ENCODE assay signal across 22 mouse cellular contexts in genomic region chr1:155693443-155693842, GRCm38 (mm10). TPM values are rescaled to one million over a fixed set of nuclear protein-coding genes. Genes with fewer than 3 reads are reported as not detected.
DNase-seq lines count a peak whose midpoint lies in the region; ATAC-seq and TF ChIP-seq lines count a peak whose summit lies in the region.
"Had no signal": no experiment of that assay in that cellular context is flagged by ENCODE, and none has a peak within 500 bp of the region (broad histone marks: within the 10 kb centered on the region; RNA-seq: fewer than 3 reads in every experiment).

No protein-coding gene starts in this region.

- H3K27me3 ChIP-seq in limb, embryonic 13.5 days, result peaks cover 3% of the 10 kb centered on the region; the same call in 1 of the 2 replicates
- H3K27me3 ChIP-seq in lung, postnatal 0 days (replicated peaks; ENCODE audit: insufficient read depth, low read length), result no peaks in the 10 kb centered on the region
- no peaks in the 10 kb centered on the region for H3K27me3 ChIP-seq in neural tube, embryonic 14.5 days (ENCODE audit: control insufficient read depth, insufficient read depth, low read length)
- H3K27me3 ChIP-seq: hindbrain, embryonic 12.5 days; limb, embryonic 15.5 days; liver, embryonic 15.5 days had no signal

- H3K4me1 ChIP-seq in limb, embryonic 13.5 days, result peaks cover 25% of the 10 kb centered on the region
- H3K4me1 ChIP-seq in lung, postnatal 0 days (ENCODE audit: insufficient read depth, low read depth, low read length), result no peaks in the 10 kb centered on the region
- H3K4me1 ChIP-seq in neural tube, embryonic 14.5 days (ENCODE audit: control insufficient read depth, insufficient read depth, low read length), result 0 out of 2 replicates have a peak, but pooled peaks cover 3% of the 10 kb centered on the region
- H3K4me1 ChIP-seq: embryonic facial prominence, embryonic 10.5 days; heart, embryonic 10.5 days; liver, embryonic 15.5 days; megakaryocyte, embryonic 14.5 days had no signal

- no peak overlapping the region for H3K4me3 ChIP-seq in limb, embryonic 13.5 days
- H3K4me3 ChIP-seq in lung, postnatal 0 days (ENCODE audit: low read depth, low read length), result no peak overlapping the region
- no peak overlapping the region for H3K4me3 ChIP-seq in neural tube, embryonic 14.5 days (ENCODE audit: low read depth, low read length)
- H3K4me3 ChIP-seq: embryonic facial prominence, embryonic 10.5 days; heart, embryonic 10.5 days; hindbrain, embryonic 12.5 days; limb, embryonic 15.5 days; liver, embryonic 15.5 days; megakaryocyte, embryonic 14.5 days had no signal

- no peak overlapping the region for H3K27ac ChIP-seq in limb, embryonic 13.5 days
- no peak overlapping the region; the same call in 1 of the 2 replicates for H3K27ac ChIP-seq in lung, postnatal 0 days (ENCODE audit: low read length)
- H3K27ac ChIP-seq in neural tube, embryonic 14.5 days (ENCODE audit: low read depth, low read length), result no peak overlapping the region
- H3K27ac ChIP-seq: embryonic facial prominence, embryonic 10.5 days; heart, embryonic 10.5 days; hindbrain, embryonic 12.5 days; limb, embryonic 15.5 days; liver, embryonic 15.5 days had no signal

- peak; percentile 76; the same call in 1 of the 2 replicates for ATAC-seq in limb, embryonic 13.5 days (ENCODE audit: low FRiP score, low read depth)
- ATAC-seq in lung, postnatal 0 days, result peak; percentile 78
- ATAC-seq in neural tube, embryonic 14.5 days (ENCODE audit: low read depth), result peak; percentile 68

- WGBS in limb, embryonic 13.5 days, result 13% methylated on average over 5 of the region's 5 CpGs
- WGBS in lung, postnatal 0 days, result 38% methylated on average over 5 of the region's 5 CpGs
- 23% methylated on average over 5 of the region's 5 CpGs for WGBS in neural tube, embryonic 14.5 days

- H3K4me2 ChIP-seq in limb, embryonic 13.5 days (replicated peaks), result no peak overlapping the region
- H3K4me2 ChIP-seq in lung, postnatal 0 days (replicated peaks; ENCODE audit: low read depth, low read length), result peak overlapping the region; percentile 25; the same call in 1 of the 2 replicates
- no peak overlapping the region for H3K4me2 ChIP-seq in neural tube, embryonic 14.5 days (ENCODE audit: low read depth, low read length)
- H3K4me2 ChIP-seq: hindbrain, embryonic 12.5 days; limb, embryonic 15.5 days; liver, embryonic 15.5 days had no signal

- H3K36me3 ChIP-seq in limb, embryonic 13.5 days, result no peaks in the 10 kb centered on the region
- no peaks in the 10 kb centered on the region for H3K36me3 ChIP-seq in lung, postnatal 0 days (ENCODE audit: insufficient read depth, low read length)
- H3K36me3 ChIP-seq in neural tube, embryonic 14.5 days (ENCODE audit: control insufficient read depth, insufficient read depth, low read length), result no peaks in the 10 kb centered on the region
- H3K36me3 ChIP-seq: embryonic facial prominence, embryonic 10.5 days; heart, embryonic 10.5 days; hindbrain, embryonic 12.5 days; limb, embryonic 15.5 days; liver, embryonic 15.5 days had no signal

- H3K9ac ChIP-seq in limb, embryonic 13.5 days, result no peak overlapping the region
- H3K9ac ChIP-seq in lung, postnatal 0 days (replicated peaks; ENCODE audit: low read depth), result no peak overlapping the region
- no peak overlapping the region for H3K9ac ChIP-seq in neural tube, embryonic 14.5 days (replicated peaks; ENCODE audit: low read depth, low read length)
- H3K9ac ChIP-seq: hindbrain, embryonic 12.5 days; limb, embryonic 15.5 days; liver, embryonic 15.5 days had no signal

- TF ChIP-seq EP300 in lung, postnatal 0 days (IDR thresholded peaks at IDR 0.05), result no peak

- DNase-seq in lung, adult 18-20 months, result peak; percentile 25 to 48
- DNase-seq in lung, postnatal 14 days, result no peak
- peak; percentile 62 for DNase-seq in lung, postnatal 0 days (ENCODE audit: low spot score)
- no peak for DNase-seq in B cell, adult 2 months
- DNase-seq in gastrocnemius, postnatal 10 days, result no peak
- DNase-seq: cerebellum, adult 8-10 months; heart, postnatal 10 days; kidney, adult 8-10 months; kidney, postnatal 36 days; layer of hippocampus, adult 9-11 months had no signal

- no peaks in the 10 kb centered on the region for H3K9me3 ChIP-seq in limb, embryonic 13.5 days
- H3K9me3 ChIP-seq in lung, postnatal 0 days (ENCODE audit: low read length), result no peaks in the 10 kb centered on the region
- H3K9me3 ChIP-seq in neural tube, embryonic 14.5 days (ENCODE audit: control insufficient read depth, low read length), result no peaks in the 10 kb centered on the region
- H3K9me3 ChIP-seq: embryonic facial prominence, embryonic 10.5 days; heart, embryonic 10.5 days; hindbrain, embryonic 12.5 days; limb, embryonic 15.5 days; liver, embryonic 15.5 days; megakaryocyte, embryonic 14.5 days had no signal

- no peak for TF ChIP-seq CTCF in lung, postnatal 0 days (IDR thresholded peaks at IDR 0.05)

RNA-seq across cellular contexts. Expression of gene Lhx4, which starts 58.0 kb away (rescaled TPM):
- 0.05 TPM in 1 of 2 replicates, not detected in the other for polyA plus RNA-seq in limb, embryonic 13.5 days (2015; fragmentation: Nextera tagmentation; extraction: Ambion mirVana)
- polyA plus RNA-seq in lung, postnatal 0 days (2015; fragmentation: Nextera tagmentation; extraction: Ambion mirVana), result not detected in 2 replicates
- polyA plus RNA-seq in neural tube, embryonic 14.5 days (2014; fragmentation: Nextera tagmentation; extraction: Ambion mirVana), result 4.7 and 5.8 TPM in 2 replicates
- not detected for total RNA-seq in gastrocnemius, postnatal 10 days (2021)
- total RNA-seq: gastrocnemius, postnatal 4 days; heart, postnatal 10 days; left cerebral cortex, adult 8-10 months had no signal
- polyA plus RNA-seq: C2C12; heart, embryonic 10.5 days; liver, embryonic 15.5 days; urinary bladder, adult 2 months had no signal

Comparison
In these comparisons a context has a peak if more than half of its experiments do, and no peak if none do; other contexts are left out.
1. DNase-seq: peak in lung, adult 18-20 months (2 of 2) and lung, postnatal 0 days (single experiment); none in lung, postnatal 14 days (single experiment), B cell, adult 2 months (0 of 2) and gastrocnemius, postnatal 10 days (single experiment).
2. Peak in every context shown above with its lines, with median percentiles within 50 percentile points of each other: ATAC-seq.